Mouse (Mus musculus) stomach, embryonic 16.5 days (tissue): ENCODE results near the gene Lix1l. TPM values are rescaled to one million over a fixed set of nuclear protein-coding genes. Genes with fewer than 3 reads are reported as not detected.
"Not testable (repeated sequence)": the region's sequence is repeated elsewhere in the genome, so short reads cannot be mapped to it uniquely, and the experiment has no call there.

Experiments used
- ATAC-seq: fragments of 200-750 bp; cut with Nextera tagmentation; 2 replicates; pipeline ENCODE4 v1.8.0; 2017; ENCODE audit warnings: moderate number of reproducible peaks, moderate TSS enrichment; ENCODE audit not compliant: insufficient read depth, low FRiP score
- H3K27ac ChIP-seq: fragments of 300-500 bp; sonication (generic); 2 replicates; pipeline ENCODE4 v1.5.1; 2014; ENCODE audit warnings: low read length
- H3K27me3 ChIP-seq: fragments of 300-500 bp; sonication (generic); 2 replicates; pipeline ENCODE4 v1.6.1; 2014; ENCODE audit warnings: low read length, control low read depth, mixed read lengths; ENCODE audit not compliant: control insufficient read depth, insufficient read depth
- H3K36me3 ChIP-seq: fragments of 300-500 bp; sonication (generic); 2 replicates; pipeline ENCODE4 v1.6.1; 2014; ENCODE audit warnings: low read length; ENCODE audit not compliant: control insufficient read depth, insufficient read depth
- H3K4me1 ChIP-seq: fragments of 300-500 bp; sonication (generic); 2 replicates; pipeline ENCODE4 v1.6.1; 2014; ENCODE audit warnings: low read length, control low read depth, mixed read lengths; ENCODE audit not compliant: control insufficient read depth, insufficient read depth
- H3K4me2 ChIP-seq: fragments of 300-500 bp; sonication (generic); 2 replicates; pipeline ENCODE4 v1.6.1; 2014; ENCODE audit warnings: low read depth, low read length, mixed read lengths
- H3K4me3 ChIP-seq: fragments of 300-500 bp; sonication (generic); replicated peaks from 2 replicates; pipeline ENCODE4 v1.5.1; 2014; ENCODE audit warnings: mild to moderate bottlenecking, low read length
- H3K9ac ChIP-seq: fragments of 300-500 bp; sonication (generic); 2 replicates; pipeline ENCODE4 v1.6.1; 2014; ENCODE audit warnings: low read length
- H3K9me3 ChIP-seq: fragments of 300-500 bp; sonication (generic); replicated peaks from 2 replicates; pipeline ENCODE4 v1.6.1; 2016; ENCODE audit warnings: low read length, control low read depth; ENCODE audit not compliant: control insufficient read depth
- WGBS: fragments of 180-500 bp; shearing (Covaris S2); extraction: QIAGEN DNeasy Blood & Tissue Kit; methylation state at CpG from one replicate; pipeline ENCODE4 v1.1.7; 2014; 5-methylcytosine and 5-hydroxymethylcytosine counted together
- polyA plus RNA-seq: library from polyadenylated mRNA; unstranded; fragments of >200 nt; fragmentation: Nextera tagmentation; extraction: Ambion mirVana; gene quantifications from 2 replicates; pipeline ENCODE4 v1.2.1, GENCODE M21; 2015

Gene Lix1l
- polyA plus RNA-seq, 1 experiment from 2014 or later = 7.5 TPM

DNA sequence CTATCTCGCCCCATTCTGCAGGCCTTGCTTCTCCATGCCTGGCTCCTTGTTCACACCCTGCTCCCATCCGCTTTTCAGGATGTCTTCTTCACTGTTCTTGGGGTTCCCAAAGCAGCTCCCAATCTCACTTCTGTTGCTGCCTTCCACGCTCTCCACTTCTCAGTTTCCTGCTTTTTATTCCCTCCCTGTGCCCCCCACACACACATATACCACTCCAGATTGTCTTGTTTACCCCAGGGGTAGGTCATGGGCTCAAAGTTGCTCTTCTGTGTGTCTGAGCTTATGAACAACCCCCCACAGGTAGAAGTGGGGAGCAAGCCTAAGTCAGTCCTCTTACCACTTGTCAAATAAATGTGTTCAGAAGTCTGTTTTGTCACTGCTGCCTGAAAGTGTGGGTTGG lies 1.5 kb upstream of the Lix1l start:
- WGBS = 69% methylated on average over 3 of the region's 3 CpGs
- Histone ChIP-seq H3K27me3 (peaks cover 6% of the 10 kb centered on the region; the same call in 1 of the 2 replicates), H3K9me3 (no peaks in the 10 kb centered on the region), H3K9ac (no peak overlapping the region), H3K4me1 (peaks cover 37% of the 10 kb centered on the region), H3K4me3 (no peak overlapping the region), H3K4me2 (no peak overlapping the region), H3K36me3 (no peaks in the 10 kb centered on the region), H3K27ac (no peak overlapping the region)
- no peak for ATAC-seq

DNA sequence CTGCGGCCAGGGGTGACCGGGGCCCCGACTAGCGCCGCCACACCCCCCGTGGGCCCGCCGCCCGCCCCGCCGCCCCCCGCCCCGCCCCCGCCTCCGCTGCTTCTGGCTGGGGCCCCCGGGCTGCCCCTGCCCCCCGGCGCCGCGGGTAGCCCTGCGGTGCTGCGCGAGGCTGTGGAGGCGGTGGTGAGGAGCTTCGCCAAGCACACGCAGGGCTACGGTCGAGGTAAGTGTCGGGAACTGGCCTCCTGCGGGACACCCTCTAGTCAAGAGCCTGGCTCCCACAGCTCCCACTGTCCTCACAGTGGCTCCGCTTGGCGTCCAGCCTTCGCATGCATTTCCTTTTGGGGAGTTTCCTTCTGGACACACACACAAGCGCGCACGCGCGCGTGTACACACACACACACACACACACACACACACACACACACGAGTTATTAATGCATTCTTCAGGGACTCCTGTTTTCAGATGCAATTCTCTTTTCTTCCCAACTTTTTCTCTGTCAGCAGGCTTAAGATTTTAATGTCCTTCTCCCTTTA lies 370 bp downstream of the Lix1l start:
- H3K36me3 ChIP-seq = no peaks in the 10 kb centered on the region
- H3K27me3 ChIP-seq = no peaks in the 10 kb centered on the region
- under 1% methylated on average over 28 of the region's 40 CpGs for WGBS
- peak overlapping the region; percentile 64 for H3K4me2 ChIP-seq
- peaks cover 29% of the 10 kb centered on the region for H3K4me1 ChIP-seq
- peak; percentile 54 for ATAC-seq
- H3K9me3 ChIP-seq = no peaks in the 10 kb centered on the region
- H3K27ac ChIP-seq = peak overlapping the region; percentile 97
- H3K4me3 ChIP-seq = peak overlapping the region; percentile 71
- H3K9ac ChIP-seq = peak overlapping the region; percentile 88

DNA sequence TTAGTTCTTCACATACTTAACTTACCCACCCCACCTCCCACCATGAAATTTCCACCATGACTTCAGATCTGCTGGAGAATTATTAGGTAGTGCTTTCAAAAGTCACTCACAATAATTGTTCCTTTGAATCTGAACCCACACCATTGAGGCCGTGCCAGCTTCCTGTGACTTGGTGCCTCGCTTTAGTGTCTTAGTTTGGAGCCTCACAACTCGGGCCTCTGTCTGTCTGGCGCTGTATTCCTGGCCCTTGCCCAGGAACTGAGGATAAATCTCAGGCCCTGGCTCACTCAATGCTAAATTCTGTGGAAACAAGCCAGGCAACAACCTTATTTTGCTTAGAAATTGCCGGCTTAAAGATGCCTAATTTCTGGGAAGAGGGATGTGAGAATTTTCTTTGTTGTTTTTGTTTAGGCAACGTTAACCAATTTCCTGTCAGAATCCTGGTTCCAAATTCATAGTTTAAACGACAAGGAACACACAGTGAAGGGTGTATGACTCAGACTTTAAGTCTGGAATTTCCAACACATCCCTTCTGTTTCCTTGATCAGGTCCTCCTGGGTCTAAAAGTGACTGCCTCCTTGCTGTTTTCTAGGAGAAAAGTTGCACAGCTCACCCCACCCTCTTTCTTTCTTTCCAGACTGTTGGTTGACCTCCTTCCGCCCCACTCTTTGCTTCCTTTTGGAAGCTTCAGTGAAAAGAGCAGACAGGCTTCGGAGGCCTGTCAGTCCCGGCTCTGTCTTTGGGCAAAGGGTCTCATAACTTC lies 1.2 kb downstream of the Lix1l start:
- H3K4me2 ChIP-seq = peak overlapping the region; percentile 64
- 29% methylated on average over 10 of the region's 10 CpGs for WGBS
- no peak for ATAC-seq
- H3K36me3 ChIP-seq = no peaks in the 10 kb centered on the region
- peaks cover 22% of the 10 kb centered on the region for H3K4me1 ChIP-seq
- no peaks in the 10 kb centered on the region for H3K27me3 ChIP-seq
- peak overlapping the region; percentile 88 for H3K9ac ChIP-seq
- H3K9me3 ChIP-seq = no peaks in the 10 kb centered on the region
- peak overlapping the region; percentile 71 for H3K4me3 ChIP-seq
- H3K27ac ChIP-seq = peak overlapping the region; percentile 97

DNA sequence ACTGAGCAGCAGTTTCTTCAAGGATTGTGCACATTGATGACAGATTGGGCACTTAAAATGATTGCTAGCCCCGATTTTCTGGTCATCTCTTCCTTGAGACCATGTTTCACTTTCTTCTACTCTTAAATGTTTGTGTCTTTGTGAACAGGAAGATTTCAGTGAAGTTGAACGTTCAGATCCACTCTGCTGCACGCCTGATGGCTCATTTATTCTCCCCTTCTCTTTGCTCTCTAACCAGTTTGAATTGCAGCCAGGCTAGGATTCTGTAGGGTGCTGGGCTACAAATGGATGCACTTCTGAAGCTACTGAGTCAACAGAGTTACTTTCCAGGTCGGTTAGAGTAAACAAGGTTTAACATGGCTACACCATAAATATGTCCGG lies 1.7 kb downstream of the Lix1l start:
- ATAC-seq = no peak
- Histone ChIP-seq H3K27ac (peak overlapping the region; percentile 97), H3K4me1 (peaks cover 20% of the 10 kb centered on the region), H3K4me3 (peak overlapping the region; percentile 71), H3K9ac (peak overlapping the region; percentile 88), H3K27me3 (no peaks in the 10 kb centered on the region), H3K36me3 (no peaks in the 10 kb centered on the region), H3K4me2 (peak overlapping the region; percentile 64), H3K9me3 (no peaks in the 10 kb centered on the region)
- 29% methylated on average over 5 of the region's 5 CpGs for WGBS

DNA sequence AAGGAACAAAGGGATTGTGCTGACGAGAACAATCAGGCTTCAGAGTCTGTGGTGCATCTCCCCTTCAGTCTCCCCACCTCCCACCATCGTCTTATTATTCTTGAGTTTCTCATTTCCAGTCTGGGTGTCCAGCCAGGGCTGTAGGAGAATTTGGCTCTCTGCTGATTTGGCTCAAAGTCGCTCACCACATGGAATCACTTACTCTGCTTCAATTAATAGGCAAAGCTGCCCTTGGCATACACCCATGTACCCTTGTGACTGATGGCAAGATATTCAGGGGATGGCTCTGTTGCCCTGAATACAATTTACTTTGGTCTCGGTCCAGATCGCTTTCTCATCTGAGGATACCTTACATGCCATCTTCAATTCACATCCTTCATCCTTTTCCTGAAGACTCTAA lies 2.4 kb downstream of the Lix1l start:
- H3K27ac ChIP-seq = peak overlapping the region; percentile 97
- H3K36me3 ChIP-seq = no peaks in the 10 kb centered on the region
- WGBS = 49% methylated on average over 5 of the region's 5 CpGs
- peak overlapping the region; percentile 71 for H3K4me3 ChIP-seq
- H3K27me3 ChIP-seq = no peaks in the 10 kb centered on the region
- no peak overlapping the region for H3K9ac ChIP-seq
- H3K9me3 ChIP-seq = no peaks in the 10 kb centered on the region
- ATAC-seq = no peak
- peaks cover 18% of the 10 kb centered on the region; the same call in 1 of the 2 replicates for H3K4me1 ChIP-seq
- H3K4me2 ChIP-seq = peak overlapping the region; percentile 64

DNA sequence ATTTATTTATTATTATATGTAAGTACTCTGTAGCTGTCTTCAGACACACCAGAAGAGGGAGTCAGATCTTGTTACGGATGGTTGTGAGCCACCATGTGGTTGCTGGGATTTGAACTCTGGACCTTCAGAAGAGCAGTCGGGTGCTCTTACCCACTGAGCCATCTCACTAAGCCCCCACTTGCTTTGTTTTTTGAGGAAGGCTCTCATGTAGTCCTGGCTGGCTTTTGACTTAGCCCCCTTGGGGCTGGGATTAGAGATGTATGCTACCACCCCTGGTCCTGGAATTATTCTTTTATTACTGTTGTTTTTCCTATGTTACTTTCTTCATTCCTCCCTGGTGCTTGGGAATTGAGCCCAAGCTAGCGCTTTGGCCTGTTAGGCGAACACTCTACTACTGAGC lies 5.1 kb downstream of the Lix1l start:
- H3K4me3 ChIP-seq, H3K27me3 ChIP-seq, H3K4me2 ChIP-seq, H3K4me1 ChIP-seq, H3K9ac ChIP-seq, H3K9me3 ChIP-seq, H3K36me3 ChIP-seq, H3K27ac ChIP-seq, ATAC-seq: not testable (repeated sequence)
- 93% methylated on average over 3 of the region's 4 CpGs for WGBS

DNA sequence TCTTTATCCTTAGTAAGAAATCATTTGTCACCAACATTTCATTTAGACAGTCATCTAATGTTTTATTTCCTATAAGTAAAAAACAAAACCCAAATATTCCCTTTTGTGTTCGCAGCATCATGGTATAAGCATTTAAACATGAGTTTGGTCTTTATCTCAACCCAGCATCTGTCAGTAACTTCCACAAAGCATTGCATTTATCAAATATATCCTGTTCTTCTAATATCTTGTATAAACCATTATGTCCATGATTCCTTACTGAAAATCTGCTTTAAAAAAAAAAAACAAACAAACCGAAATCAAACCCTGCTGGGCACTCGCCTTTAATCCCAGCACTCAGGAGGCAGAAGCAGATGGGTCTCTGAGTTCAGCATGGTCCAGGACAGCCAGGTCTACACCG lies 5.7 kb downstream of the Lix1l start:
- no peaks in the 10 kb centered on the region for H3K27me3 ChIP-seq
- 85% methylated on average over 4 of the region's 4 CpGs for WGBS
- H3K4me1 ChIP-seq = peaks cover 8% of the 10 kb centered on the region; the same call in 1 of the 2 replicates
- no peak overlapping the region for H3K27ac ChIP-seq
- no peaks in the 10 kb centered on the region for H3K9me3 ChIP-seq
- no peak for ATAC-seq
- no peak overlapping the region for H3K4me2 ChIP-seq
- no peak overlapping the region for H3K9ac ChIP-seq
- no peaks in the 10 kb centered on the region for H3K36me3 ChIP-seq
- no peak overlapping the region for H3K4me3 ChIP-seq

DNA sequence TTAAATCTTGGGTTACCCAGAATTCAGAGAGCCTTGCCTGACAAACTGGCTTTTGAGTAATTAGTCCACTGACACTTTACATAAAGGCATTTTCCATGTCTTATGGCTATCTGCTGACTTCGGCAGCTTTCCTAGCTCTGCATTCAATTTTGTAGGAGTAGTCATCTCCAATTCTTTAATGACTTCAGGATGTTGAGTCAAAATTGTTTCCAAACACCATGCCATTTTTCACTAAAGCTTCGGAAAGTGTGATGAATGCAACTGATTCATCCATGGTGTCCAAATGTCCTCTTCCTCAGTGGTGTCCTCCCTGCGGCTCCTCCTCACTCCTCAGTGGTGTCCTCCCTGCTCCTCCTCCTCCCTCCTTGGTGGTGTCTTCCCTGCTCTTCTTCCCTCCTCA lies 17.0 kb downstream of the Lix1l start:
- Histone ChIP-seq H3K27me3 (no peaks in the 10 kb centered on the region), H3K9me3 (no peaks in the 10 kb centered on the region), H3K4me2 (no peak overlapping the region), H3K27ac (no peak overlapping the region), H3K36me3 (0 out of 2 replicates have a peak, but pooled peaks cover 3% of the 10 kb centered on the region), H3K4me1 (no peaks in the 10 kb centered on the region), H3K9ac (no peak overlapping the region), H3K4me3 (no peak overlapping the region)
- 88% methylated on average over 3 of the region's 3 CpGs for WGBS
- ATAC-seq = no peak

DNA sequence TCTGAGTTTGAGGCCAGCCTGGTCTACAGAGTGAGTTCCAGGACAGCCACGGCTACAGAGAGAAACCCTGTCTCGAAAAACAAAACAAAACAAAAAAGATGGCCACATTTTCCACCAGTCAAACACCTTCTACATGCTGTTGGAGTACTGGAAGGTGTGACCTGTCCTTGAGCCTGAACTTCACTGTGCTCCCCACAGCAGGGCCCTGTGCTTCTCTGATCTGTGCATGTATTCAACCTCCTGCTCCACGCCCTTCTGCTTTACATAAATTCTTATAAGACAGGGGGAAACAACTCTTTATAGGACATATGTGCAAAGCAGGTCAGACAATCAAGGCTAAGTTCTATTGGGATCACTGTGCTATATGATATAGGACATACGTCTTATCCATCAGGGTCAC lies 22.3 kb downstream of the Lix1l start:
- H3K36me3 ChIP-seq = peaks cover 10% of the 10 kb centered on the region; the same call in 1 of the 2 replicates
- no peaks in the 10 kb centered on the region for H3K4me1 ChIP-seq
- ATAC-seq = no peak

More for the DNA sequence above, 22.3 kb downstream of the Lix1l start:
- Histone ChIP-seq H3K4me3 (no peak overlapping the region), H3K9me3 (no peaks in the 10 kb centered on the region), H3K9ac (no peak overlapping the region), H3K4me2 (no peak overlapping the region), H3K27me3 (no peaks in the 10 kb centered on the region), H3K27ac (no peak overlapping the region)
- 94% methylated on average over 4 of the region's 4 CpGs for WGBS
